Mouse (Mus musculus): Measurements from ENCODE around the gene Plscr3. TPM values are rescaled to one million over a fixed set of nuclear protein-coding genes. Genes with fewer than 3 reads are reported as not detected.

The Plscr3 gene
- total RNA-seq (2012; rRNA removed), result 3.8 and 4.6 TPM in 2 replicates
- polyA plus RNA-seq (2012; ENCODE audit: insufficient read depth in 1 of 2, insufficient read length in 2 of 2, low read depth in 1 of 2, low replicate concordance in 2 of 2, missing spikeins in 1 of 2), result 10 to 100 TPM in 1 of 2 experiments, not detected in 1; 26.0 TPM

DNA sequence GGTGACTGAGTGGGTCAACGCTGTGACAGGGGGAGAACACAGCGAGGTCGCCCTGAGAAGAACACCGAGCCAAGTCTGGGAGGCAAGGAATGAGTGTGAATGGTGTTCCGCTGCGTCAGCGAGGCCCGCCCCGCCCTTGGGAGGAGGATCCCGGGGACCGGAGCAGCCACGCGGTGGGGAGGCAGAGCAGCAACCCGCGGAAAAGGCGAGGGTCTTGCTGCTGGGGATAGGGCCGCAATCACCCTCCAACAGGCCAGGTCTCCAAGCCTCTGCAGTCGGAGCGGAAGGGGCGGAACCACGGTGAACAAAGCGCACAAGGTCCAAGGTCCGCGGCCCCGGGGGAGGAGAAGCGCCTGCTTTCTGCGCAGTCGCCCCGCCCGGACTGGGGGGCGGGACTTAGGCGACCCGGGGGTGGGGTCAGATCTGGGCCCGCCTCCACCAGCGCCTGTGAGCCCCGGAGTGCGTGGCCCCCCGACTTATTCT, at the start of gene Plscr3:
Plscr3 (plus strand) TSS at position 179 of the 483 bp plus-strand sequence.
- Histone ChIP-seq H3K9ac (ENCODE audit: control insufficient read depth, low read depth, low read length, poor library complexity, severe bottlenecking) (peak within 1 kb of the TSS; percentile 79), H3K4me1 (ENCODE audit: control insufficient read depth in 1 of 2, insufficient read depth in 2 of 2, low read length in 2 of 2) (peaks cover 4 to 14% of the 10 kb centered on the region in 2 experiments; a peak in 2 of 4 replicates)
- DNase-seq (ENCODE audit: low read depth, low spot score), result peak; percentile 96
- TF ChIP-seq MEF2A (IDR thresholded peaks at IDR 0.05; ENCODE audit: extremely low read depth, insufficient replicate concordance, low read depth, low read length, poor library complexity, severe bottlenecking) (no peak), GATA1 (IDR thresholded peaks at IDR 0.05; ENCODE audit: low read depth, low read length) (no peak), NRF1 (IDR thresholded peaks at IDR 0.05; ENCODE audit: insufficient read depth, low read depth, low read length, poor library complexity, severe bottlenecking) (peak; percentile 74), RCOR1 (IDR thresholded peaks at IDR 0.05; ENCODE audit: low read depth, low read length) (no peak), RAD21 (IDR thresholded peaks at IDR 0.05; ENCODE audit: low read depth, low read length) (no peak), TBP (IDR thresholded peaks at IDR 0.05; ENCODE audit: low read depth, low read length) (peak; percentile 74), MAX (IDR thresholded peaks at IDR 0.05; ENCODE audit: low read length) (peak; percentile 90), ZKSCAN1 (IDR thresholded peaks at IDR 0.05; ENCODE audit: low read depth, low read length) (no peak), ZMIZ1 (IDR thresholded peaks at IDR 0.05; ENCODE audit: low read depth, low read length) (peak; percentile 28; the same call in 1 of the 2 replicates), CHD2 (IDR thresholded peaks at IDR 0.05; ENCODE audit: low read length) (no peak), GABPA (IDR thresholded peaks at IDR 0.05; ENCODE audit: low read depth, low read length) (no peak), MAZ (IDR thresholded peaks at IDR 0.05; ENCODE audit: low read depth, low read length) (peak; percentile 40; the same call in 1 of the 2 replicates), SIN3A (IDR thresholded peaks at IDR 0.05; ENCODE audit: low read length) (peak; percentile 72), TCF12 (IDR thresholded peaks at IDR 0.05; ENCODE audit: low read depth, low read length) (peak; percentile 44; the same call in 1 of the 2 replicates), ZC3H11A (IDR thresholded peaks at IDR 0.05; ENCODE audit: low read depth, low read length) (no peak), POLR2A (IDR thresholded peaks at IDR 0.05; ENCODE audit: control insufficient read depth in 1 of 2, insufficient read depth in 1 of 2, low read depth in 1 of 2, low read length in 2 of 2, poor library complexity in 1 of 2) (peak; percentile 85 to 97), USF1 (IDR thresholded peaks at IDR 0.05; ENCODE audit: low read depth, low read length) (no peak), ELF1 (IDR thresholded peaks at IDR 0.05; ENCODE audit: low read depth, low read length) (no peak), JUND (IDR thresholded peaks at IDR 0.05; ENCODE audit: low read depth, low read length) (no peak), ZNF384 (IDR thresholded peaks at IDR 0.05; ENCODE audit: low read depth, low read length) (no peak), BHLHE40 (IDR thresholded peaks at IDR 0.05; ENCODE audit: borderline replicate concordance, low read depth, low read length) (no peak), POLR2AphosphoS5 (IDR thresholded peaks at IDR 0.05; ENCODE audit: borderline replicate concordance, low read depth, low read length) (0 out of 2 replicates have a peak, but pooled peaks have one; percentile 40), E2F4 (IDR thresholded peaks at IDR 0.05; ENCODE audit: borderline replicate concordance, low read depth, low read length) (no peak), NELFE (IDR thresholded peaks at IDR 0.05; ENCODE audit: low read depth, low read length) (peak; percentile 83), ETS1 (IDR thresholded peaks at IDR 0.05; ENCODE audit: low read depth, low read length) (no peak), KAT2A (conservative IDR thresholded peaks at IDR 0.05; ENCODE audit: low read depth, low read length) (no peak), CHD1 (IDR thresholded peaks at IDR 0.05; ENCODE audit: low read depth, low read length) (no peak), USF2 (IDR thresholded peaks at IDR 0.05; ENCODE audit: borderline replicate concordance in 1 of 2, insufficient read depth in 1 of 2, low read depth in 1 of 2, low read length in 2 of 2) (no peak), HCFC1 (IDR thresholded peaks at IDR 0.05; ENCODE audit: low read depth, low read length) (peak; percentile 73), MYC (IDR thresholded peaks at IDR 0.05; ENCODE audit: low read depth, low read length) (peak; percentile 87), POLR2AphosphoS2 (IDR thresholded peaks at IDR 0.05; ENCODE audit: low read length) (peak; percentile 84; the same call in 1 of the 2 replicates), MYB (IDR thresholded peaks at IDR 0.05; ENCODE audit: low read depth, low read length) (no peak), SMC3 (IDR thresholded peaks at IDR 0.05; ENCODE audit: low read depth, low read length) (peak; percentile 8; the same call in 1 of the 2 replicates), UBTF (IDR thresholded peaks at IDR 0.05; ENCODE audit: borderline replicate concordance, insufficient read depth, low read depth, low read length) (no peak), MAFK (IDR thresholded peaks at IDR 0.05; ENCODE audit: borderline replicate concordance, low read depth, low read length) (peak; percentile 41; the same call in 1 of the 2 replicates), EP300 (IDR thresholded peaks at IDR 0.05; ENCODE audit: low read depth in 1 of 2, low read length in 2 of 2) (0 out of 4 replicates have a peak, but pooled peaks of 1 of the 2 experiments have one; percentile 23)

More for the DNA sequence above, at the start of gene Plscr3:
- H3K4me3 ChIP-seq (ENCODE audit: control insufficient read depth in 1 of 2, insufficient read depth in 1 of 2, low read depth in 2 of 2, low read length in 2 of 2), result peak within 1 kb of the TSS; percentile 60 to 86
- no peaks in the 10 kb centered on the region for H3K9me3 ChIP-seq (replicated peaks; ENCODE audit: insufficient read depth, low read length)
- no peaks in the 10 kb centered on the region for H3K27me3 ChIP-seq (ENCODE audit: control insufficient read depth in 1 of 2, insufficient read depth in 2 of 2, low read length in 2 of 2)
- peak within 1 kb of the TSS; percentile 78 for H3K27ac ChIP-seq (ENCODE audit: control insufficient read depth, low read depth, low read length)
- peaks cover 0 to 2% of the 10 kb centered on the region in 2 experiments; a peak in 1 of 4 replicates for H3K36me3 ChIP-seq (ENCODE audit: control insufficient read depth in 1 of 2, insufficient read depth in 2 of 2, low read length in 2 of 2)
- peaks cover 3% of the 10 kb centered on the region; the same call in 1 of the 2 replicates for H3K79me2 ChIP-seq (ENCODE audit: control insufficient read depth, insufficient read depth, low read length, poor library complexity)

Data from MEL (cell line).